Mouse (Mus musculus): Measurements from ENCODE around the gene Slc2a12.

Slc2a12 gene

DNA sequence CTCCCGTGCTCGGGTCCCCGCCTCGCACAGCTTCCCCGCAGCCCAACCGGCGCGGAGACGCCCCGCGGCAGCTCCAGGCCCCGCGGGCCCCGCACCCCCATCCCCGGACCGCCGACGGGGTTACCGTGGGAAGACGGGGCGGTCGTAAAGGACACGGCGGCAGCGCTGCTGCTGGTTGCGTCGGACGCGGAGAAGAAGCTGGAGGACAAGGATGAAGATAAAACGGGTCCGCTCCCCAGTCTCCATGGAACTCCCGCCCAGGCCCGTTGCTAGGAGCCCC is 86.1 kb downstream of the Slc2a12 start:
- no peak for DNase-seq

DNA sequence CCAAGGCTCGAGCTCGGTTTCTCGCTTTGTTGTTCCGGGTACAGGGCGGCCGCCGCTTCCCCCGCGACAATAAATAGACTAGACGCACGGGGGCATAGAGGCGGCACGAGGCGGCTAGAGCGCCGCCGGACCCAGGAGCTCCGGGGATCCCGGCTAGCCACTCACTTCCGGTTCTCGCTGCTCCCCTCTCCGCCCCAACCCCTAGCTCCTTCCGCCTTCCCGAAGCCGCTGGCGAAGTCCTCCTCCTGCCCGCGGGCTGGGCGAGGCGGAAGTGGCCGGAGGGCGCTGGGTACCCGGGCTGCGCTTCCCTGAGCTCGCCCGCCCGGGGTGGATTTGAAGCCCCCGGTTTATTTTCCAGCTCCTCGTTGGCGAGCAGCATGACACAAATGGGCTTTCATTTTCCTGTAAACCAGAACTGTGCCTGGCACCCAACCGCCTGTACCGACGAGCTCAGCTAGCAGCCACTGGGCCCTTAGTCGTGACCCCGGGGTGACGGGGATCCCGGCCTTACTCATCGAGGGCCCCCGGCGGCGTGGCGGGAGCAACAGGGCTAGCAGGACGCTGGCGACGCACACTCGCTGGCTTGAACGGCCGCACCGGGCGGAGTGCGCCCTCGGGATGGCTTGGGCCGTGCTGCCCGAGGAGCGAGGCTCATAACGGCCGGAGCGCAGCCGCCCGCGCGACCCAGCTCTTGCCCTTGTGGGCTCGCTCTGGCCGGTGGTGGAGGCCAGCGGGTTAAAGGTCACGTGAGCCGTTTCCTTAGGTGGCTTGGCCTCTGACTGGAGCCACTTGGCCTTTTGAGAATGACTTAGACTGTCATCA is 86.7 kb downstream of the Slc2a12 start, which contains the start of gene Tbpl1:
Gene Tbpl1 (minus strand): TSS at position 667 of the 822 bp plus-strand sequence.
- DNase-seq = peak; percentile 96 to 98

DNA sequence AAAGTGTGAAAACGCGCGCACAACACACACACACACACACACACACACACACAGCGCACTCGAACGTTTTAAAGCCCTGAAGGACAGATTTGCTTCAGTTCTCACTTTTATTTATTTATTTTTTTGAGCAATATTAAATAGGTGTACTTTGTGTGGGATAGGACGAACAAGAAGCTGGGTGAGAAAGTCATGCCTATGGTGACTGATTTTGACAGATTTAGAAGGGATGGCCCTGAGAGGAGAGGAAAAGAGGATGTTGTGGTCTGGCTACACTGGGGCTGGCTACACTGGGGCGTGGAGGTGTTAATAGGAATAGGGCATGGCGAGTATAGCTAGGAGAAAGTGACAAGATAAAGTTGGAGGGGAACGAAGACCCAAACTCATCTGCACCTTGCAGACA is 87.4 kb downstream of the Slc2a12 start:
- DNase-seq = peak in 1 of 2 experiments; percentile 14

DNA sequence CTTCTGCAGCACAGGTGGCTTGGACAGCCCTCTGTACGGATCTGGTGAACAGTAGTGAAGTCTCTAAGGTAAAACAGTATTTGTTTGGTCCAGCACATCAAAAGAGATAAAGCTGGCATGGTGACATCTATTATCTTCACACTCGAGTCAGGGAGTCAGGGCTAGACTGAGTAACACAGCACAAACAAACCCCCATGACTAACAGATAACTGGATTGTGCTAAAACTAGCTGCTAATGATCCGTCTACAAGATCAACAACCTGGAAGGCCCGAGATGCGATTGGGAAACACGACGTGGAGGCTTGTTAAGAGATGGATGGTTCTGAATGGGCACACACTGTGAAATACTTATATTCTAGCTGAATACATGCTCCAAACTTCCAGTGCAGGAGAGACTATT is 101.1 kb downstream of the Slc2a12 start:
- DNase-seq = peak in 1 of 2 experiments; percentile 36

DNA sequence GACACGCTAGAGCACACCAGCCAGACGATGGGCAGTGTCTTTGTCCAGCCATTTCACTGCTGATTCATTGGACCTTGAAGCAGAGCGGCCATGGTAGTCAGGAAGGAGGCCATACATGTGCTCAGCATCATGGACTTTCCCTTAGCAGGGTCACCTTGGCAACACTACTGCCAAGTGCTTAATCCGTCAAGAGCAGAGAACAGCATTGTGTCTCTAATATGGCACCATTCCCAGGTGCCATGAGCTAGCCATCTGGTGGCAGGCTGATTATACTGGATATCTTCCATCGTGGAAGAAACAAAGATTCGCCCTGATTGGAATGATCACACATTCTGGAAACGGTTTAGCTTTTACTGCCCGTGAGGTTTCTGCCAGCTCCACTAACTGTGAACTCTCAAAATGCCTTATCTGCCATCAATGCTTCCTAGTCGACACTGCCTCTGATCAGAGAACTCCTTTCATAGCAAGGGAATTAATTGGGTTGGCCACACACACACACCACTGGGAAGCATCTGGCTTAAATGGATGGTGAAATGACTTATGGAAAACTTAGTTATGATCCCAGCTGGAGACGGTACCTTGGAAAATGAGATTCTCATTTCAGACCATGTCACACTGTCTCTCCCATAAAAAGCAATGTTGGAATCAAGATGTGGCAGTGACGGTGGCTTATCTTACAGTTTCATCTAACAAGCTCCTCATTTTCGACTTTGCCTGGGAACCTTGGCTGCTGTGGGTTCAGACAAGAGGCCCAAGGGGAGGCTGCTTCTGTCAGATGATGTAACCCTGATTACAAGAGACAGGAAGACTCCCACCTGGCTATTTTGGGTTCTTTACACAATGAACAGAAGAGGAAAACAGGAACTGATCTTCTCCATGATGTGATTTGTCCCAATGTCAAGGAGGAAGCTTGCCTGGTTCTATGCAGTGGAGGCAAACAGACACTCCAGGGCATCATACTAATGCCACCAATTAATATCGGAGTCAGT is 101.8 kb downstream of the Slc2a12 start:
- peak; percentile 87 to 89 for DNase-seq

DNA sequence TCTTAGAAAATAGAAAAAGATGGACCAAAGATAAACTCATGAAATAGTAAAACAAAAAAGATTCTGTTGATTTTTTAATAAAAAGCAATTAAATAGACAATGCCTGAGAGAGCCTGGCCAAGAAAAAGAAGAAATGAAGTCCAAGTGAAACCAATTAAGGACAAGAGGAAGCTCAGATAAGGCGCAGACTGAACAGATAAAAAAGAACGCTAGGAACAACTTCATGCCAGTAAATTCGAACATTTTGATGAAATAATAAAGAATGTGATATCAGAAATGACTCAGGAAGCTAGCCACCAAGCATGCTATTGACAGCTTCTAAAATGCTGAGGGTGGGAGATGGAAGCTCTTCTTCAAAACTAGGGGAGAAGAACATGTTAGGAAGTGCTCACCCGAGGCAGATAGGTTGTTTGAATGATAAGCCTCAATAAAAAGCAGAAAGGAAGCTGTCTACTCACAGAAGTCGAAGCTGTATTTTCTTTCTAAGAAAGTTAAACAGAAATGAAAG is 106.4 kb downstream of the Slc2a12 start:
- no peak for DNase-seq
